ENCODE assay signal across 1 mouse cellular context in genomic region chr8:85080532-85081215, GRCm38 (mm10).
TF ChIP-seq lines count a peak whose summit lies in the region.

TSS of gene Wdr83os (plus strand) at chr8:85080740.

TF ChIP-seq in MEL, 35 proteins besides CTCF, POLR2A, EP300 and RAD21 (continued from another document):
- TF ChIP-seq MEF2A (IDR thresholded peaks at IDR 0.05; ENCODE audit: extremely low read depth, insufficient replicate concordance, low read depth, low read length, poor library complexity, severe bottlenecking) (no peak), HCFC1 (IDR thresholded peaks at IDR 0.05; ENCODE audit: low read depth, low read length) (peak; percentile 85), UBTF (IDR thresholded peaks at IDR 0.05; ENCODE audit: borderline replicate concordance, insufficient read depth, low read depth, low read length) (no peak), USF1 (IDR thresholded peaks at IDR 0.05; ENCODE audit: low read depth, low read length) (no peak), E2F4 (IDR thresholded peaks at IDR 0.05; ENCODE audit: borderline replicate concordance, low read depth, low read length) (0 out of 2 replicates have a peak, but pooled peaks have one; percentile 35), ZC3H11A (IDR thresholded peaks at IDR 0.05; ENCODE audit: low read depth, low read length) (no peak), RCOR1 (IDR thresholded peaks at IDR 0.05; ENCODE audit: low read depth, low read length) (no peak), GATA1 (IDR thresholded peaks at IDR 0.05; ENCODE audit: low read depth, low read length) (no peak), TAL1 (IDR thresholded peaks at IDR 0.05; ENCODE audit: low read length) (no peak)
